Mouse (Mus musculus): ENCODE measurements around the gene Gm13178. TPM values are rescaled to one million over a fixed set of nuclear protein-coding genes. Genes with fewer than 3 reads are reported as not detected.

The Gm13178 gene
- total RNA-seq (2015) (not detected in 2 replicates), total RNA-seq (2017) (not detected in 2 replicates)

DNA sequence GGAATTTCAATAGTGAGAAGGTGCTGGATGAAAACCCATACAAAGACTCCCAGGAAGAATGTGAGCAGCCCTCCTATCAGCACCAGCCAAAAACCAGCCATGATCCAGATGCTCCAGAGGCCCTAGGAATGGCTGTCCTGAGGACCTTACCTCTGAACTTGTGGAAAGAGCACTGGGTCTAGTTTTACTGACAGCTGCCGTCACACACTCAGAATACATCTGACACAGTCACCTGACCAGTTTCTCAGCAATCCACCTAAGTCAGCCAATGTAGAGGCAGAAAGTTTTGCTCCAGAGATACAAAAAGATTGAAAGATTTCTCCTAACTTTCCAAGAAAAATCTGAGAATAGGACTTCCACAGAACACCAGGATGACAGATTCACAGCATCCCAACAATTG lies at the start of gene Gm13178:
Gm13178 (minus strand) TSS at position 101 of the 400 bp plus-strand sequence.
- ATAC-seq (ENCODE audit: poor library complexity, severe bottlenecking): no peak

DNA sequence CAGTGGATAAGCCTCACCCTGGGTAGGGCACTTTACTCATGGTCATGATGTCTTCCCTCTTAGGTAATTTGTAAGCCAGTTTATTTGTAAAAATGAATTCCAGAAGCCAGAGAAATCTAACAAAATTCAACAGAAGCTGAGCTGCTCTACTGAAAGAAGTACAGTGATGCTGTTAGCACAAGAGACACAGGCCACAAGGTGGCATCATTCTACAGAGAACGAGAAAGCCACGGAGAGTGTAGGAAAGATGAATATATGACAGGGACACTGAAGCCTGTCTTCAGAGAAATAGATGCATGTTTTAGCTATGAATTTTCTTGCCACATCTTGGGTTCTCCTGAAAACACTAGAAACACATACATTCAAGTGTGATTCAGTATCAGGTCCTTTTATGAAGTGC lies 44.5 kb upstream of the Gm13178 start:
- ATAC-seq (ENCODE audit: poor library complexity, severe bottlenecking): peak; percentile 40; the same call in 1 of the 2 replicates

DNA sequence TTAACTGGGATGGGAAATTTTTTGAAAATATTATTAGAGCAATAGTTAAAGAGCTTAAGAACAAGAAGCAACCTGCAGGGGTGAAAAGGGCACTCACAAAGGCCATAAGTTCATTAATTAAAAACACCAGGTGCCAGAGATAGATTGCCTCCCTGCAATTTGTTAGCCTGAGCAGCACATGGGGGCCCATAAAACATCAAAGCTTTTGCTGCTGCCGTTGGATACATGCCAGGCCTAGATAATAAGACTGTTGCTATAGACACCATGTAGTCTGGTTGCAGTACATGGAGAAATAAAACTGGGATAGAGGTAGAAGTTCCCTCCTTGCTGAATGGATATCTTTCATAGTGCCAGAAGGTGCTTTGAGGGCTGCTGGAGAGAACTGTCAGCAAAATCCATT lies 27.9 kb upstream of the Gm13178 start:
- no peak for ATAC-seq (ENCODE audit: poor library complexity, severe bottlenecking)

DNA sequence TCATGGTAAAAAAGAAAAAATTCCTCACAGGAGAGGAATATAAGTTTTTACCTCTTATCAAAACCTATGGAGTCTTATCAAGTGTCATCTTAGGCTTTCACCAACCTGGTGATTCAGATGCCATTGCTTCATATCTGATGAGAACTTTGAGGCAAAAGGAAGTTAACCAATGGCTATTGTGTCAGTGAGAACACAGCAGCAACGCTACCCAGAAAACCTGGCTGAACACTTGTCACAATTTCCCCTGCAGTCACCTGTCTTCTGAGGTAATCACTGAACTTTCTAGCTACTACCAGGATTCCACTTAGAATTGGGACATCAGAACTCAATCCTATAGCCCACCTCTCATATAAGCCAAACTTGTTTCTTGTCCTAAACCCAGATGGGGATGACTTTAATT lies 1.5 kb downstream of the Gm13178 start:
- ATAC-seq (ENCODE audit: poor library complexity, severe bottlenecking): peak; percentile 33; the same call in 1 of the 2 replicates

DNA sequence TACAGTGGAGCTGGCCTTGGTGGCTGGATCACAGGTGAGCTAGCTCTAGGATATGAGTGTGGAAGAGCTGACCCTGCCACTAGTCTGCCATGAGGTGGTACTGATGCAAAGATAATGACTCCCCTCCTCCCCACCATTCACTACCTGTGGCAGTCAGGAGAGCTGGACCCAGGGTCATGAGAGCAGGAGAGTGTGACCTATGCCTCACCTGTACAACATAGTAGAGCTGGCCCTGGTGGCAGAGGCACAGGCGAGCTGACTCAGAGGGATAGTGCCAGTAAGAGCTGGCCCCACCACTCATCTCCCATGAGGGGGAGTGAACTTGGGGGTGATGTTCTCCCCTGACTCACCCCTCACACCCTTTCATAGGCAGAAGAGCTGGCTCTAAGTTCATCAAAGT lies 2.9 kb downstream of the Gm13178 start:
- no peak for ATAC-seq (ENCODE audit: poor library complexity, severe bottlenecking)

DNA sequence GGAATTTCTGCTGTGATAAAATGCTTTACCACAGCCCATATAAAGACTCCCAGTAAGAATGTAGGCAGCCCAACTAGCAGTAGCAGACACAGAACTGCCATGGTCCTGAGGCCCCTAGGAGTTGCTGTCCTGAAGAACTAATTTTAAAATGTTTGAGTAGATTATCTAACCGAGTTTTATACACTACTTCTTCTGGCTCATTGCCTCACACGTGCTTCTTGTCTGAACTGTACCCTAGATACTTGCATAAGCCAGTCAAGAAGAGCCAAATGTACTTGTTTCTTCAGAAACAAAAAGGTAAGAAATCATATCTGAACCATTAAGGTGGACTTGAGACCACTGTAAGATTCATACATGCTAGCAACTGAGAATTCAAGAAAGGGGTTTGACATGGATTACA lies 34.9 kb downstream of the Gm13178 start, which contains the start of gene Gm436:
Gm436 (minus strand) TSS at position 101 of the 400 bp plus-strand sequence.
- no peak for ATAC-seq (ENCODE audit: poor library complexity, severe bottlenecking)

Other genes starting within 250 kb of the Gm13178 start
- gene 9430007A20Rik, start 201.6 kb downstream of the Gm13178 start, total RNA-seq (2015): not detected in 2 replicates
- not detected in 2 replicates for gene 9430007A20Rik, start 201.6 kb downstream of the Gm13178 start, total RNA-seq (2017)
- gene Gm13124, start 156.3 kb downstream of the Gm13178 start, total RNA-seq (2015): not detected in 2 replicates
- gene Gm13124, start 156.3 kb downstream of the Gm13178 start, total RNA-seq (2017): not detected in 2 replicates
- gene Aadacl4, start 107.7 kb downstream of the Gm13178 start, total RNA-seq (2015): not detected in 2 replicates
- not detected in 2 replicates for gene Aadacl4, start 107.7 kb downstream of the Gm13178 start, total RNA-seq (2017)
- gene Gm436, start 35.0 kb downstream of the Gm13178 start, total RNA-seq (2015): not detected in 2 replicates
- not detected in 2 replicates for gene Gm436, start 35.0 kb downstream of the Gm13178 start, total RNA-seq (2017)
- gene Gm438, start 65.2 kb upstream of the Gm13178 start, total RNA-seq (2015): not detected in 2 replicates
- gene Gm438, start 65.2 kb upstream of the Gm13178 start, total RNA-seq (2017): not detected in 2 replicates
- 49.7 and 49.8 TPM in 2 replicates for gene Dhrs3, start 171.4 kb upstream of the Gm13178 start, total RNA-seq (2015)
- gene Dhrs3, start 171.4 kb upstream of the Gm13178 start, total RNA-seq (2017): 60.0 and 61.4 TPM in 2 replicates